Mouse (Mus musculus) adrenal gland (tissue): ENCODE measurements around the gene Cacybp.

Experiments
- intact Hi-C: fragments of 180-260 bp; cut with DNase I; formaldehyde crosslinking; loops from one replicate; pipeline ENCODE4 v1.15.1; 2025

Cacybp gene

GRCm38 (mm10) chr1:160224093-160224492, 11.4 kb upstream of the Cacybp start:
- intact Hi-C loops = no loop called here

DNA sequence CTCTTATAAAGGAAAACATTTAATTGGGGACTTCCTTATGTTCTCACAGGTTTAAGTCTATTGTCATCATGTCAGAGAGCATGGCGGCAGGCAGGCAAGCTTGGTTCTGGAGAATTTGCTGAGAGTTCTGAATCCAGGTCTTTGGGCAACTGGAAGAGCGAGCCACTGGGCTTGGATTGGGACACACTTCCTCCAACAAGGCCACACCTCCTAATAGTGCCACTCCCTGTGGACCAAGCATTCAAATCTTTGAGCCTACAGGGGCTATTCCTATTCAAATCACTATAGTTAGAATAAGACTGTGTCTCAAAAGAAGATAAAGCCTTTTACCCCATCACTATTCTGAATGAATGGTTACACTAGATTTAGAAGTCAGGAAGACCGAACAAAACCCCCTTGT, 5.2 kb upstream of the Cacybp start:
- intact Hi-C loops = no loop called here

DNA sequence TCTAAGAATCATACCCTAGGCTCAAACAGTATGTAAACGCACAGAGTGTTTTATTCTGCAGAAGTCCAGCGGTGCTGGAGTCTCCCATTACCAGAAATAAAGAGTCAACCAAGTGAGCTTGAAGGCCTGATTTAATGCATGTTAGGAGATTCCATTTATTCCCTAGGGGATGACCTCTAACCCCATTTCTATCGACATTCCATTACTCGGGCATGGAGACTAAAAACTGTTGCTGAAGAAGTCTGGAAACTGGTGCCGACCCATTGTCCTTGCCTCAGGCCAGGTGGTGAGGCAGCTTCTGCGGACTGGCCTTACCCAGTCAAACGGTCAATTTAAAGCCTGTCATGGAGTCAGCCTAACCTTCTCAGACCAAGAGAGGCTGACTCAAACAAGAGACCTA, 1.5 kb upstream of the Cacybp start:
- intact Hi-C loops = no loop called here

DNA sequence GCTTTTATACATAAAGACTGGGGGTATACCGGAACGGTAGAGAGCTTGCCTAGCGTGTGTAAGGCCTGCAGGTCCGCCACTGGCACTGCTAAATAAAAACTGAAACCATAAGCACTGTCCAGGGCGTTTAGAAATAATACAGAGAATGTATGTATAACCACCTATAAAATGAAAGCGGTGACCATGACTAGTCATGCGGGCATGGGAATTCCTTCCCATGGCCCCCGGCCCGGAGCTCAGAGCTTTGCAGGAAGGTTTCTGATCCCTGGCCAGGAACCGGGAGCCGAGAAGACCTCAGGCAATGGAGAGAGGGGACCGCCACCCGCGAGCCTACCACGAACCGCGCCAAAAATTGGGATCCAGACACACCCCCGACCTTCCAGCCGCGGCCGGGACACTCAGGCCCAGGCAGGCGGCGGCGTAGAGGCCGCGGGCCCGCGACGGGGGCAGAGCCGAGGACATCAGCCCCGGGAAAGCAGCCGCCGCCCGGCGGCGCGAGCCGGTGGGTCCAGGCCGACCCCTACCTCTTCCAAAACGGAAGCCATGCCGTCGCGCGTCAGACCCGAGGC, 468 bp downstream of the Cacybp start:
- intact Hi-C loops = no loop called here

DNA sequence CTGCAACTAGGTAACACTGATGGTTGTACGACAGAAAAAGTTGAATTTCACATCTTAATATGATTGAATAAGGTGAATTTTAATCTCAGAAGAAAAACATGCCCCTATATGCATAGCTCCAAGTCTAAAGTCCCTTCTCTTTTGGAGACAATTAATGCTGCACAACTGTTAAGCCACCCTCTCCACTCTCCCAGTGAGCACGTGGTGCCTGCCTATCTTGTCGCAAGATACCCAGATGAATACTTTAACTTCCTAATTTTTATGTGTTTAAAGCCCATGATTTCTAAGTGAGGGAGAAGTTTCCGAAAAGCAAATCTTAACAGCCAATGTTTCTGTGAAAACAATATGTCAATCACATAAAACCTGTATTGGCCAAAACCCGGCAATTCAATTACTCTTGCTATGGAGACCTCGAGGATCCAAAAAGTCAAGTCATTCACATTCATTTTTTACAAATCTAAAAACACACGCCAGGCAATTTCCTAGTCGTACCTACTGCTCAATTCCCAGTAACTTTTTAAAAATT, 1.0 kb downstream of the Cacybp start:
- intact Hi-C loops = loop anchor here (2.0 kb wide), 1 partner anchor 15 kb away; no protein-coding TSS in a partner anchor

GRCm38 (mm10) chr1:160210566-160210965, 2.1 kb downstream of the Cacybp start:
- intact Hi-C loops = loop anchor here (2.0 kb wide), 1 partner anchor 14 kb away; no protein-coding TSS in a partner anchor

DNA sequence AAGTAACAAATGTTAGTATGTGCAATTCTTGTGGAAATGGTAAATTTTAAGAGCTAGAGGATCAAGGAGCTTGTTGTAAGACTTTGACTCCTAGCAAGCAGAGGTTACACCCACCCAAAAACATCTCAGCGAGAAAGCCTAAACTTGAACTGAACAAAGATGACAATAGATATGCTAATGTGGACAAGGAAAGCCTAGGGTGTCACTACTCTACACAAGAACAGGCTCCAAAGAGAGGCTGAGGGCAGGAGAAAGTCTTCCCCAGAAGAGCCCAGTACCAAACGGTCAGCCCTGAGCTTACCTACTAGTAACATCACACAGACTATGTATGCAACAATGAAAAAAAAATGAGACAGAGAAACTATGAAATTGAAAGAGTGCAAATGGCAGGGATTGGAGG, 2.8 kb downstream of the Cacybp start:
- intact Hi-C loops = loop anchor here (2.0 kb wide), 1 partner anchor 13 kb away; no protein-coding TSS in a partner anchor

DNA sequence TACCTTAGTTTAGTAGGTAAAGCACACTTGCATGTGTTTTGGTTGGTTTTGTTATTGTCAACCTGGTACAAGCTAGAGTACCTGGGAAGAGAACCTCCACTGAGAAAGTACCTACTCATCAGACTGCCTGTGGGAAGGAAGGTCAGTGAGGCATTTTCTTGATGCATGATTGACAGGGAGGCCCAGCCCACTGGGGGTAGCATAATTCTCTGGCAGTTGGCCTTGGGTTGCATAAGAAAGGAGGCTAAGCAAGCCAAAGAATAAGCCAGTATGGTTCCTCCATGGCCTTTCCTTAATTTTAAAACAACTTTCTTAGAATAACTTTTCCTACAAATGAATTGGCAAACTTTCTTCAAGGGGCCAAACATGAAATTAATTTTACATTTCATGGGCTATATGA, 7.2 kb downstream of the Cacybp start:
- intact Hi-C loops = no loop called here

DNA sequence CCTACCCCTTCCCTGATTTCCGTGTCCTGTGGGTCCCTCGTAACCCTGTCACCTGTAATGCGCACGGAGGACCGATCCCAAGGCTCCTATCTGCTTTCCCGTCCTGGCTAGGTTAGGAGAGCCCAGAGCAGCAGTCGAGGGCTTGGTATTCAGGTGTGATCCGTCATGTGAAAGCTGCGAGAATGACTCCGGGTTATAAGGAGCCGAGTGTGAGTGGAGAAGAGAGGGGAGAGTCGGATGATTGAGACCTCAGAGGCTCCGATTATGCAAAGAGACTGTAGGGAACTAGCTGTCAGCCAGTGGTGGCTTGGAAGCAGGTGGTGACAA, 17.4 kb downstream of the Cacybp start:
- intact Hi-C loops = no loop called here

DNA sequence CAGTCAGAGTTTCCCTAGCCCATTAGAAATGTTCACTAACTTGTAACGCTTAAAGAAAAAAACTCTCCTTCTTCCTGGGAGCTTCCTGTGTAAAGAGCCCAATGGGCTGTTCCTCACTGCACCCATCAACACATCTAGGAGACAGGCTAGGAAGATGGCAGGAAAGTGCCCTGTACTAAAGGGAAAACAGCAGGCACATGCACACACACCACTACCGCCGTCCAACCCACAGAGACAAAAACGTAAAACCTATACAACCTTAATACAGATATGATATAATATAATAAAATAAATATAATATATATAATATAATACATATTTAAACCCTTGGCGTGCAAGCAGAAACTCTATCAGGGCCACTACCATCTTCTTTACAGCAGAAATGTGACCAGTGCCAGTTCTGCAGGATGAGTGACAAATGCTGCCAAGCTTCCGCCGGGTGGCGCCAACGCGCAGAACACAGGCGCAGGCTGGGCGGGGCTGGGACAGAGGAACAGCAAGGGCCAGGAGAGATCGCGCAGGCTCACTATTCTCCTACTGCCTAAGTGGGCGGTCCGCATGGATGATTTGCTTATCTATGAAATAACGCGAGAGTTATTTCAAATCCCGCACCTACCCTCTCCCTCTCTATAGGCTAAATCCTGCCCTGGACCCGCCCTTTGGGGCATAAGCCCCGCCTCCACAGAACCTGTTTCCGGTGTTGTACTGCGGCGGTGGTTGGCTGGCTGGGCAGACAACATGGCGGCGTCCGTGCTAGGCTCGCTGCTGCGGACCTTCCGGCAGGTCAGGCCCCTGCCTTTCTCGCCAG, 17.9 kb downstream of the Cacybp start, which contains the start of gene Mrps14:
Gene Mrps14, plus strand, starts transcription at position 687 of the 808 bp plus-strand sequence.
- intact Hi-C loops = no loop called here

- intact Hi-C loops = loop anchor here (5.0 kb wide), 1 partner anchor 272 kb away; no protein-coding TSS in a partner anchor
These were observed 28.2 kb downstream of the Cacybp start for GRCm38 (mm10) chr1:160184506-160184905.

DNA sequence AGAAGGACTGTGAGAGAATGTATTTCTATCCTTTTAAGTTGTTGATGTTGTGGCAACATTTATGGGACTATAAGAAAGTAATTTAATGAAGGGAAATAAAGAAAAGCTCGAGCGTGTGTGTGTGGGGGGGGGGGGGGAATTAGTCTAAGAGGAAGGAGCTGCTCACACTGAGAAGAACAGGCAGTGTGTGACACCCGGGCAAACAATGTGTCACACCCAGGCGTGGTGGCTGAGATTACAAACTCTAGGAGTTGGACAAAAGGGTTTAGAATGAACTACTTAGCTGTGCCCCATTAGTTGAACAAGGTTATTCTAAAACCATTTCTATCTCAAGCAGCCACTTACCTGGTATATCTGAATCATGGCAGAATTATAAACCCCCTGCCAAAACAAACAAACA, 31.5 kb downstream of the Cacybp start:
- intact Hi-C loops = loop anchor here (5.0 kb wide), 1 partner anchor 269 kb away; no protein-coding TSS in a partner anchor

GRCm38 (mm10) chr1:160176903-160177302, 35.8 kb downstream of the Cacybp start:
- intact Hi-C loops = no loop called here

DNA sequence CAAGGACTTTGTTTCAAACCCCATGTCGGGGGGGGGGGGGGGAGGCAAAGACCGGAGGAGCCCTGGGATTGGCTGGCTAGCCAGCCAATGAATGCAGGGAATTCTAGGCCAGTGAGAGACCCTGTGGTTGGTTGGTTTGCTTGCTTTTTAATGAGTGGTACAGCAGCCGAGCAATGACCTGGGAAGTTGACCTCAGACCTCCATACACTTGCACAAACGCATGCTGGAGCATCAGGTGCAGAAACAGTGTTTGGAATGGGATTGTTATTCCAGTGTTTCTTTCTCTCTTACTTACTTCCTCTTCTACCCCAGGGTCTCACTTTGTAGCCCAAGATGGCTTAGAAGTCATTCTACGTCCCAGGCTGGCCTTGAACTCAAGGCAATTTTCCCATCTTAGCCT, 46.1 kb downstream of the Cacybp start:
- intact Hi-C loops = no loop called here

- intact Hi-C loops = no loop called here
These were observed 54.5 kb downstream of the Cacybp start for GRCm38 (mm10) chr1:160158190-160158589.

- intact Hi-C loops = no loop called here
These were observed 59.2 kb downstream of the Cacybp start, which contains the start of gene Tnn for GRCm38 (mm10) chr1:160153480-160153879. Gene Tnn (minus strand): TSS chr1:160153580.
